Mouse (Mus musculus) E14TG2a.4 (cell line): ENCODE measurements around the gene Rdm1.
A peak's percentile ranks its signal among the peaks of the same experiment; 100 is the strongest.
"Not testable (repeated sequence)": the region's sequence is repeated elsewhere in the genome, so short reads cannot be mapped to it uniquely, and the experiment has no call there.

ENCODE experiments used
- H3K27me3 ChIP-seq: 2 replicates; pipeline ENCODE4 v1.6.1; 2014; ENCODE audit warnings: low read length, control low read depth; ENCODE audit not compliant: insufficient read depth
- H3K36me3 ChIP-seq: 2 replicates; pipeline ENCODE4 v1.6.1; 2014; ENCODE audit warnings: low read length, control low read depth; ENCODE audit not compliant: insufficient read depth
- H3K4me1 ChIP-seq: replicated peaks from 2 replicates; pipeline ENCODE4 v1.6.1; 2014; ENCODE audit warnings: low read depth, low read length, control low read depth
- H3K4me3 ChIP-seq: replicated peaks from 2 replicates; pipeline ENCODE4 v1.5.1; 2014; ENCODE audit warnings: mild to moderate bottlenecking, low read length
- H3K9me3 ChIP-seq: 2 replicates; pipeline ENCODE4 v1.6.1; 2014; ENCODE audit warnings: low read length, control low read depth
- CTCF ChIP-seq: conservative IDR thresholded peaks from 2 replicates; pipeline ENCODE4 v1.5.1; 2014; ENCODE audit warnings: low read length
- NANOG ChIP-seq: IDR thresholded peaks from 2 replicates; pipeline ENCODE4 v1.6.1; 2014; ENCODE audit warnings: borderline replicate concordance, low read length, mixed read lengths
- POU5F1 ChIP-seq: IDR thresholded peaks from 2 replicates; pipeline ENCODE4 v1.6.1; 2014; ENCODE audit warnings: low read length, borderline replicate concordance

Rdm1 gene

DNA sequence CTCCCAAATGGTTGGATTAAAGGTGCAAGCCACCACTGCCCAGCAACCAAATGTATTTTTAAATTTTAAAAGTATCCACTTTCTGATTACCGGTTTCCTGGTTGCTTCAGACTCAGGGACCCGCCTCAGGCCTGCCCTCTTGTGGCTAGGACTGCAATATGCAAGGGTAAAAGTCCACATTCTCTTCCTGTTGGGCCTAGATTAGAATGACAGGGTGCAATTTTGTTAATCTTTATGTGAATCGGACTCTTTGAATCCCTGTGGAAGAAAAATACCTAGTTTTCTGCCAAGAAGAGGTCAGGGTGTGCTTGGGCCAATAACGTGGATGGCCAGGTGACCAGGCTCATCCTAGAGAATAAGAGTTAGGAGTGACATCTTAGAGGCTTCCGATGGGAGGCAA is 37.6 kb upstream of the Rdm1 start:
- peaks cover 66% of the 10 kb centered on the region for H3K4me1 ChIP-seq
- H3K27me3 ChIP-seq = no peaks in the 10 kb centered on the region
- no peaks in the 10 kb centered on the region for H3K9me3 ChIP-seq
- TF ChIP-seq NANOG (no peak), CTCF (peak; percentile 91), POU5F1 (no peak)
- peak overlapping the region; percentile 64; the same call in 1 of the 2 replicates for H3K4me3 ChIP-seq
- peaks cover 38% of the 10 kb centered on the region for H3K36me3 ChIP-seq

DNA sequence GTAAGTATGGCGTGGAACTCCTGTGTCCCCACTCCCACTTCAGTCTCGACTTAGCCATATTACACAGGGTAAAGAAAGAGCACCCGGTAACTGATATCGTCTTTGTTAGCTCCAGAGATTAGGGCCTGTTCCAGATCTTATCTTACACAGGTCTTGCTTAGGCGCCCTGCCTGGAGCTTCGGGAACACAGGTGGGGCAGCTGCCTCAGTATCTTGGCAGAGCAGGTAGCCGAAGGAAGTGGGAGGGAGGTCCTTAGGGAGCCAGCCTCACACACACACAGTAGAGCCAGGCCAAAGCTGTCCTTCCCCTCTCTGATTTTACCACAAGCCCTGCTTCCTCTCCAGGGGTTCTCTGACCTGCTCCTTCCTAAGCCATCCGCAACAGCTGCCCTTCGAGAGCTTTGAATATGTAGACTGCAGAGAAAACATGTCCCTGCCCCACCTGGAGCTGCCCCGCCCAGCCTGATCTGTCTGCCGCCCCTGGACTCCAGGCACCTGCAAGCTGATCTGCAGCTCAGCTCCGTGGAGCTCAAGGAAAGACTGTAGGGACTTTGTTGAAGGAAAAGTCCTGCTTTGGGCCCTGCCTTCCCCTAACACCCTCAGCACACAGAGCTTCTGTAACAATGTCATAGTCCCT is 36.9 kb upstream of the Rdm1 start:
- Histone ChIP-seq H3K27me3 (no peaks in the 10 kb centered on the region), H3K9me3 (no peaks in the 10 kb centered on the region), H3K36me3 (peaks cover 32% of the 10 kb centered on the region), H3K4me1 (peaks cover 67% of the 10 kb centered on the region), H3K4me3 (peak overlapping the region; percentile 64)
- no peak for TF ChIP-seq NANOG

DNA sequence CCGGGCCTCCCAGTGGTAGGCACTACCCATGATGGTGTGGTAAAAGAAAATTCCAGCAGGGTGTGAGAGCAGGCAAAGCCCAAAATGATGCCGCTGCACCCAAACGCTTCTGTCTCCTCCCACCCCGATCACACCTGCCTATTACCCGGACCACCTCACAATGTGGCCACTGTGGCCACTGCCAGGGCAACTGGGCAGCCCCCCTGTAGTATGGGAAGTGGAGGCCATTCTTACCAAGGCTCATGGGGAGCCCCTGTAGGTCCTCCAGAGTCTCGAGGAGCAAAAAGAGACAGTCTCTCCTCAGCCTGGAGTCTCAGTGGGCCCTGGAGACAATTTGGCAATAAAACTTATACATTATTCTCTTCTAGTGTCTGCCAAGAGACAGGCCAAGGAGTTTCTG is 27.8 kb upstream of the Rdm1 start, which contains the start of gene Gm11634:
Gm11634 (minus strand) TSS at position 101 of the 400 bp plus-strand sequence.
- Histone ChIP-seq H3K4me3 (peak within 1 kb of the TSS; percentile 69), H3K4me1 (peaks cover 46% of the 10 kb centered on the region), H3K9me3 (no peaks in the 10 kb centered on the region), H3K36me3 (no peaks in the 10 kb centered on the region), H3K27me3 (peaks cover 5% of the 10 kb centered on the region; the same call in 1 of the 2 replicates)
- no peak for TF ChIP-seq POU5F1

DNA sequence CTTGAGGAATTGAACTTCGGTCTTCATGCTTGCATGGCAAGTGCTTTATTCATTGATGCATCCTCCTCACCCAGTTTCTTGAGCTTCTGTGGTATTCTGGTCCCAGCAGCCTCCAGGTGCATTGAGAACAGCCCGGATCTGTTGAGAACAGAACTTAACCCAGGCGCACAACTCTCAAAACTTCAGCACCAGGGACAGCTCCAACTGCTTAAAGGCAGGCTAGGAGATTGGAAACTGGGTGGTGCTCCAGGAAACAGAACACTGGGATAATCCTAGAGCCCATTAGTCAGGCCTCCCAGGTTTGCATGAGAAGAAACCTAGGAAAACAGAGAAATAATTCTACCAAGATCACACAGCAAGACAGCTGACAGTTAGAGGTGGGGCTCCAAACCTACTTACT is 24.5 kb upstream of the Rdm1 start:
- H3K9me3 ChIP-seq = peaks cover 2% of the 10 kb centered on the region; the same call in 1 of the 2 replicates
- peaks cover 5% of the 10 kb centered on the region; the same call in 1 of the 2 replicates for H3K27me3 ChIP-seq
- H3K4me1 ChIP-seq = peaks cover 46% of the 10 kb centered on the region
- no peaks in the 10 kb centered on the region for H3K36me3 ChIP-seq
- no peak overlapping the region for H3K4me3 ChIP-seq
- TF ChIP-seq POU5F1 = no peak
- no peak for TF ChIP-seq NANOG
- no peak for TF ChIP-seq CTCF

DNA sequence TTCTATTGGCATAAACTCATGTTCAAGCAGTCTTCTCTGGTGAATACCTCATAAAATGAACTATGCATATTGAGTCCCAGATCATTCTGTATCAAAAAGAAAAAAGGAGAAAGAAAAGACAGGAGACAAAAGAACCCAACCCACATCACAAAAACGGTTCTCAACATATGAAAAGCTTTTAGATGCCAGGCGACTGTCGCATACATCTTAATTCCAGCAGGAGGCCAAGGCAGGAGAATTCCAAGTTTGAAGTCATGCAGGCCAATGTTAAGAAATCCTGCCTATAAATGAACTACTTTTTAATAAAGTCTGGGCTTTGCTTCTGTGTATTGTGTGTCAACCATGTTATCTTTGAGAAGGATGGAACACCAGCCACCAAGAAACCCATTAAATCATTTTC is 22.9 kb upstream of the Rdm1 start:
- Histone ChIP-seq H3K9me3 (peaks cover 17% of the 10 kb centered on the region), H3K36me3 (peaks cover 4% of the 10 kb centered on the region; the same call in 1 of the 2 replicates), H3K4me1 (peaks cover 34% of the 10 kb centered on the region), H3K27me3 (peaks cover 1% of the 10 kb centered on the region; the same call in 1 of the 2 replicates), H3K4me3 (peak overlapping the region; percentile 48)
- TF ChIP-seq POU5F1 (no peak), NANOG (no peak), CTCF (no peak)

DNA sequence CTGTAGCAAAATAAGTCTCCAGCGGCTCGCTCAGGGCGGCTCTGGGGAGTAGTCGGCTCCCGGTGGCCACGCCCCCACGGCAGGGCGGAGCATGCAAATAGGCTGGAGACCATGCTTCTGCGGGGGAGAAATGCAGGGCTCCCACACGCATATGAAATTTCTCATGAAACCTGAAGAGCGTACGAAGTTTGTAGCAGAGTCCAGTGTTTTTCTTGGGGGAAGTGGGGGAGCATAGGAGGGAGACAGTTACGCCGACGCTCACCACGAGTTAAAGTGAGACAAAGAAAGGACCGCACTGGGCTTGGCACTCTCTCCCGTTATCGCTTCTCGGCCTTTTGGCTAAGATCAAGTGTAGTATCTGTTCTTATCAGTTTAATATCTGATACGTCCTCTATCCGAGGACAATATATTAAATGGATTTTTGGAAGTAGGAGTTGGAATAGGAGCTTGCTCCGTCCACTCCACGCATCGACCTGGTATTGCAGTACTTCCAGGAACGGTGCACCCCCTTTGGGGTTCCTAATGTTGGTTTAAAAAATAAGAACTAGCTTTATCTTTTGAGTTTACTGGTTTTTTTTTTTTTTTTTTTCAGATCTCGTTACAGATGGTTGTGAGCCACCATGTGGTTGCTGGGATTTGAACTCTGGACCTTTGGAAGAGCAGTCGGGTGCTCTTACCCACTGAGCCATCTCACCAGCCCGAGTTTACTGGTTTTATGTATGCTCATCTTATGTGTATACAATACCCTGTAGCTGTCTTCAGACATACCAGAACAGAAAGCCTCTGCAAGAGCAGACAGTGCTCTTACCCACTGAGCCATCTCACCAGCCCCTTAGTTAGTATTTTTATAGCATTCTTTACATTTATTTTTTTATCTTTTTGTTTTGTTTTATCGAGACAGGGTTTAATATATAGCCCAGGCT is 22.2 kb upstream of the Rdm1 start:
- H3K4me3 ChIP-seq = peak overlapping the region; percentile 48
- H3K9me3 ChIP-seq = peaks cover 23% of the 10 kb centered on the region
- H3K4me1 ChIP-seq = peaks cover 32% of the 10 kb centered on the region
- not testable (repeated sequence) for H3K36me3 ChIP-seq, H3K27me3 ChIP-seq

DNA sequence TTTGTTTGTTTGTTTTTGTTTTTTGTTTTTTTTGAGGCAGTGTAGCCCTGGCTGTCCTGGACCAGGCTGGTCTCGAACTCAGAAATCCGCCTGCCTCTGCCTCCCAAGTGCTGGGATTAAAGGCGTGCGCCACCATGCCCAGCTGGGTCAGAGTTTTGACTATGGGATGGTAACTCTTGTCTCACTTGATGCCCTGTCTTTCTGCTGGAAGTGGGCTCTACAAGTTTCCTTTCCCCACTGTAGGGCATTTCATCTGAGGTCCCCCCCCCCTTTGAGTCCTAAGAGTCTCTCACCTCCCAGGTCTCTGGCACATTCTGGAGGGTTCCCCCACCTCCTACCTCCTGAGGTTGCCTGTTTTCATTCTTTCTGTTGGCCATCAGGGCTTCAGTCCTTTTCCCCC is 19.9 kb upstream of the Rdm1 start:
- not testable (repeated sequence) for H3K27me3 ChIP-seq, H3K4me3 ChIP-seq, H3K36me3 ChIP-seq
- Histone ChIP-seq H3K4me1 (peaks cover 31% of the 10 kb centered on the region), H3K9me3 (peaks cover 33% of the 10 kb centered on the region)

DNA sequence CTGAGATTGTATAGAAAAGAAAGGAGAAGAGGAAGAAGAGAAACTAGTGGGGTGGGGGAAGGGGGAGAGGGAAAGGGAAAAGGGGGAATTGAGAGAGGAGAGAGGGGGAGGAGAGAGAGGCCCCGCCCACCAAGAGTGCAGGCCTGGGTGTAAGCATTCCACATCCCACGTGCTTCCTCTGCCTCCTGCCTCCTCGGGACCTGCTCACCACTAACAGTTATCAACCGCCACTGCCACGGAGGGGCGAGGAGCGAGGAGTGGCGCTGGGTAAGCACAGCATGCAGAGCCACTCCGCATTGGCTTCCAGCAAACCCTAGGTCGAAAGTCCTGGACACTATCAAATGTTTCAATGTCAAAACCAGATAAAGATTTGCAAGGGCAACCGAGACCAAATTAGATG is 16.6 kb upstream of the Rdm1 start:
- Histone ChIP-seq H3K4me1 (peaks cover 38% of the 10 kb centered on the region), H3K9me3 (peaks cover 33% of the 10 kb centered on the region), H3K27me3 (no peaks in the 10 kb centered on the region), H3K4me3 (no peak overlapping the region), H3K36me3 (peaks cover 4% of the 10 kb centered on the region; the same call in 1 of the 2 replicates)
- no peak for TF ChIP-seq NANOG
- no peak for TF ChIP-seq CTCF
- TF ChIP-seq POU5F1 = no peak

DNA sequence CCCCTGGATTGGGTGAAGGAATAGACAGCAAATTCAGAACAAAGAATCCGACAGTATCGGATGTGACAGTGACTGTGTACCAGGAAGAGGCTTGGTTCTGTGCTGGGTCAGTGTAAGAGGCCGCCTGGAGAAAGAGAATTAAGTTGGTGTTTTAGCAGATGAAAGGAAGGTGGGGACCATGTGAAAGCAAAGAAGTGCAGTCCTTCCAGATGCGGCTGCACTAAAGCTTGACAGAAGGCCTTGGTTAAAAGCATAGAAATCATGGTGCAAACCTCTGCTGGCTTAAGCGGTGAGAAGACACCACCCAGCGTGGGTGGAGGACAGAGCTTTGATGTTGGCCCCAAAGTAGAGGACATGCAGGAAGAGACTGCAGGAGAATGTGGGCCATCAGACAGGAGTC is 13.4 kb upstream of the Rdm1 start:
- no peaks in the 10 kb centered on the region for H3K27me3 ChIP-seq
- H3K9me3 ChIP-seq = peaks cover 21% of the 10 kb centered on the region
- H3K36me3 ChIP-seq = peaks cover 4% of the 10 kb centered on the region; the same call in 1 of the 2 replicates
- TF ChIP-seq CTCF (no peak), POU5F1 (no peak), NANOG (no peak)
- no peak overlapping the region for H3K4me3 ChIP-seq
- peaks cover 56% of the 10 kb centered on the region for H3K4me1 ChIP-seq
